Mouse (Mus musculus): ENCODE results near the gene Olfr95.
"Not testable (repeated sequence)": the region's sequence is repeated elsewhere in the genome, so short reads cannot be mapped to it uniquely, and the experiment has no call there.

Olfr95 gene

DNA sequence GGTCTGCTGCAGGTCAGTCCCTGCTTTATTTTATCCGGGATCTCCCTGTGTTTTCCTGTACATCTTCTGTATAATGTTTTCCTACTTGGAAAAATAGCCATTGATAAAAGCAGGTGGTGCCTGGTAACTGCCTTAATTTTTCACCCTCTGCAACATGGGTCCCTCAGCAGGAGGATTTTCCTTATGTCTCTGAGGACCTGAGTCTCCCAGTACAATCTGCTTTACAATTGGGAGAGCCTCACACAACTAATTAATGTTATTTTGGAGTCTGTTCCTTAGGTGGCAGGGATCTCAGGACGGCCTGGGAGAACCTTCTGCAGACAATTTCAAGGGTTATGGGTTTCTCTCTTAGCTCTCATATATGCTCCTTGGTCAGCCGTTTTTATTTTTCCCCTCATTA is at the start of gene Olfr95:
Gene Olfr95 (minus strand): TSS at position 101 of the 400 bp plus-strand sequence.
- no peak for DNase-seq (ENCODE audit: low read depth, low spot score)

DNA sequence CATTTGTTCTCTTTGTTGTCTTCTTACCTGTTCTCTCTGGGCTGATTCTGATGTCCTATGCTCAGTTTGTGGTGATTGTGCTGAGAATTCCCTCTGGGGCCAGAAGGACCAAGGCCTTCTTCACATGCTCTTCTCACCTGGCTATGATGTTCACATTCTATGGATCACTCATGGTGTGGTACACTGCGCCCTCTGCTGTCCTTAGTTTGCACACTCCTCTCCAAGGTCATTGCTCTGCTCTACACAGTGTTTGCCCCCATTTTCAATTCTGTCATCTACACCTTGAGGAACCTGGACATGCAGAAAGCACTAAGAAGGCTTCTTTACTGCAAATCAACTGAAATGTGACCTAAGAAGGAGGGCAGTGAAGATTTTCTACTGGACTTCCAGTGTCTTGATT is 37.6 kb upstream of the Olfr95 start:
- DNase-seq (ENCODE audit: low read depth, low spot score), result no peak

DNA sequence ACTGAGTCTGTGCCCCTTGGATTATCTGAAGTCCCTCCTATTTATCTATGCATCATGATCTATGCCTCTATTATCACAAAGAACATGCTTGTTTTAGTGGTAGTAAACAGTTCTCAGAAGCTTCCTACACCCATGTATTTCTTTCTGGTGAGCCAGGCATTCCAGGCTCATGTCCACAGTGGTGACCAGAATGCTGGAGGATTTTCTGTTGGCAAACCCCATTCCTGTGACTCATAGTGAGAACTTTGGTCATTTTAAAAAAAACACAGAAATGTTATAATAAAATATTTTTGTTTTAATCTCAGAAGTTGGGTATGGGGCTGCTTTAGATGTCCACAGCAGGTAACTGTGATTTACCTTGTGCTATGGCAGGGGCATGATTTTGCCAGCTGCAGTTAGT is 36.5 kb upstream of the Olfr95 start:
- no peak for DNase-seq (ENCODE audit: low read depth, low spot score)

DNA sequence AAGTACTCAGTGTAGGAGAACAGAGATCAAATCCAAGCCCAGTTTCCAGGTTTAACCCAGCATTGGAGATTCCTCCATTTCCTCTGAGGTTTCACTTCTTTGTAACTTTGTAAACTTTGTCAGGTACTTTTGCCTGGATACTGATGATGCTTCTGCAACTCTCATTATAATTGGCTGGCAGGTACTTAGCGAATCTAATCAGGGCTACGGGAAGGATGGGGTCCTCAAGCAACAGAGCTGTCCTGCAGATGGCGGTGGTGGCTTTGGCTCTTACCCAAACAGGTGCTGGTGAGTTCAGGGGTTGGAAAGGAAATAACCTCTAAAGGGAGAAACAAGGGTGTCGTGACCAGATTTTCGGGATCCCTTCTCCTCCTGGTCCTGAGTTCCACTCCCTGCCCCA is 33.8 kb upstream of the Olfr95 start:
- no peak for DNase-seq (ENCODE audit: low read depth, low spot score)

DNA sequence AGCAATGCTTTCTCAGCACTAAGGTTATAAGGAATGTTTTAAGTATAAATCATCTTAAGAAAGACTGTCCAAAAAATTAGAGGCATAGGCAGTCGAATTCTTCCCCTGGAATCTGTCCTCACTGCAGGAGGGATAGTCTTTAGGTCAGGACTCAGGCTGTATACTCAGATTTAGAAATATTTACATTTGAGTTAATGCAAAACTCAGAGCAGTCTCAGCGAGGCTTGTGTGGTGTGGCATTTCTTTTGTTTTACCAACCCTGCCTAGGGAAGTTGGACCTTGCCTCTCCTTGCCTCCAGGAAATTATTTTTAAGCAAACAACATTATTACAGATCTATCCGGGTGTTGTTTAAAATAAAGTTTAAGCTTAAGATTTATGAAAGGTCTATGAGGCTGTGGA is 29.3 kb upstream of the Olfr95 start:
- no peak for DNase-seq (ENCODE audit: low read depth, low spot score)

DNA sequence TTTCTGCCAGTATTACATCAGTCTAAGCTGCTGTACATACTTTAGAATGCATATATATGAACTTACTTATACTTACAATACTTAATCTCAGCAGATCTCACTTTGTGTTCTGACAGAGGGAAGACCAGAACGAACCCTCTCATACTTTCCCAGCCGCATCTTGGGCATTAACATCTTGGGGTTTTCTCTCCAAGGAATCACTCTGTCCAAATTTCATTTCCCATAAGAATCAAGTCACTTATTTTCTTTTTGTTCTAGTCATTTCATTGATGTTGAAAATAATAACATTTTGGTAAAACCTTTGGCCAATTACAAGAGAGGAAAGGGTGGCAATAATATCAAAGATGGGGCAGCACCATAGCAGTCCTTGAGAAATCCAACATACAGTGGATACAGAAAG is 24.3 kb upstream of the Olfr95 start, which contains the start of gene Olfr97:
Gene Olfr97 (minus strand): TSS at position 101 of the 400 bp plus-strand sequence.
- not testable (repeated sequence) for DNase-seq (ENCODE audit: low read depth, low spot score)

DNA sequence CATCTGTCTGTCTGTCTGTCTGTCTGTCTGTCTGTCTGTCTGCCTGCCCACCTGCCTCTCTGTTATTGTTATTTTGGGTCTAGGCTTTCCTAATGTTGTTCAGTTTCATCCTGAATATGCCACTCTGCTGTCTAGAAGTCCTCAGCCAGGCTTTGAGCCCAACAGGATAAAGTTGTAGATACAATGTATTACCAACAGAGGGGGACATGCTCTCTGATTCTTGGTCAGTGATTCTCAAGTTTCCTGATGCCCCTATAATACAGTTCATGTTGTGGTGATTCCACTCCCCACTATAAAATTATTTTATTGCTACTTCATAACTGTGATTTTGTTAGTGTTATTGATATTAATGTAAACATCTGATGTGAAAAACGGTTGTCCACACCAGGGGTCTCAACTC is 9.0 kb upstream of the Olfr95 start:
- no peak for DNase-seq (ENCODE audit: low read depth, low spot score)

DNA sequence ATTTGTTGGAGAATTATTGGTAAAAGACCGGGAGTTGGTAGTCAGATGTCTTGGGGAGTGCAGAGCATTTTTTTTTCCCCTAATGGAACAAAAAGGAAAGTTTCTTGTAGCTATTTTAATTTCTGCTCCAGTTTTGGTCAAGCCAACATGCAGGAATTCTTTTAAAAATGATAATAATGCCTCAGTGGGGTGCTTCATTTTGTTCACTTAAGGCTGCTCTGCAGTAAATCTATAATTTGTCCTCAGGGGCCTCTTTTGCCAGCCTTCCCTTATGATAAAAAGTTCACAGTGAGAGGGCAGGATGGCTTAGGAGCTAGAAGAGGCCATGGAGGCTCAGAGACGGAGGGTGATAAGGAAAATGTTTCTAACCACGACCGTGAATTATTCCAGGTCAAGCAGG is 6.9 kb upstream of the Olfr95 start, which contains the start of gene Olfr96:
Gene Olfr96 (plus strand): TSS at position 301 of the 400 bp plus-strand sequence.
- no peak for DNase-seq (ENCODE audit: low read depth, low spot score)

DNA sequence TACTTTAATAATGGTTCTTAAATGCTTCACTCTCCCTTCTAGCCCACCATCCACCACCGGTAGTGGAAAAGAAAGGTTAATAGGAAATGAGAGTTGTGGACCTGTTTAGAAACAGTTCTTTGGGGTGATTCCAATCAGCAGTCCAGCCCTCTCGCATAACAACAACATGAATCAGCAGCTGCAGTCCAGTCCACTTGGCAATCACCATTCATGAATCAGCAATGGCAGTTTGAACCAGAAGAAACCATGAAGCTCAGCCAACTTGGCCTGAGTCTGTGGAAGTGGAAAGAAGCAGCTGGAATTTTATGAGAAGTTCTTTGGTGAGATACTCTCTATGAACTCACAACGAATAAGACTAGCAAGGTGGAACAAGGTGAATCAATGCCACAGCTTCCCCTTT is 5.6 kb upstream of the Olfr95 start:
- DNase-seq (ENCODE audit: low read depth, low spot score), result no peak

DNA sequence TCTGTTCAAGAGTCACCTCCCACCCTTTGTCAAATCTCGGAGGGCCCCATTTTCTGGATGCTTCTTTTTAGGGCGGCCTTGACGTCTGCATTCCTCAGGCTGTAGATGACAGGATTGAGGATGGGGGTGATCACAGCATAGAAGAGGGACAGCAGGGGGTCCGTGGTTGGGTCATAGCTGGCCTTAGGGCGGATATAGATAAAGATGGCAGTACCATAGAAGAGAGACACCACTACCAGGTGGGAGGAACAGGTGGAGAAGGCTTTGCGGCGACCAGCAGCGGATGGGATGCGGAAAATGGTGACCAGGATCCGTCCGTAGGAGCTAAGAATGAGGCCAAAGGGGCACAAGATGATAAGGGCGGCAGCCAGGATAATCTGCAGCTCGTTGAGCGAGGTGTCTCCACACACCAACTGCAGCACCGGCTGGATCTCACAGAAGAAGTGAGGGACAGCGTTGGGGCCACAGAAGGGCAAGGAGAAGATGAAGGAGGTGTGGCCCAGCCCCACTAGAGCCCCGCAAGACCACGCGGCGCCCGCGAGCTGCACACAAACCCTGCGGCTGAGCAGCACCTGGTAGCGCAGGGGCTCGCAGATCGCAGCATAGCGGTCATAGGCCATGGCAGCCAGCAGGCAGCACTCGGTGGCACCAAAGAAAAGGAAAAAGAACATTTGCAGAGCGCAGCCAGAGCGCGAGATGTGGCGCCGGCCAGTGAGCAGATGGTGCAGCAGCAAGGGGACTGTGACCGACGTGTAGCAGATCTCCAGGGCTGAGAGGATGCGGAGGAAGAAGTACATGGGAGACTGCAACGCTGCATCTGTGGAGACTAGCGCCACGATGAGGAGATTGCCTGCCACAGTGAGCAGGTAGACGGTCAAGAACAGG is 1.8 kb downstream of the Olfr95 start:
- DNase-seq (ENCODE audit: low read depth, low spot score), result no peak

DNA sequence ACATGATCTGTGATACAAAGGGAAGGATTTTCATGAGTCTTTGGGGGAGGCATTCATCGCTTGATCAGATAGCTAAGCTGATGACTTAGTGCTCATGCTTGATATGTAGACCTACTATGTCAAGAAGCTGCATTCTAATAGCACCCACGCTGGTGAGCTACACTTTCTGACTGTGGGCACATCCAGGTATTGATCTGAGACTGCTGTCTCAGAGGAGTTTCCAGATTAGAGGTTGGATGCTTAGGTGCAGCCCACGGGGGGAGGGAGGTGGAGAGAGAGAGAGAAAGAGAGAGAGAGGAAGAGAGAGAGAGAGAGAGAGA is 9.0 kb downstream of the Olfr95 start:
- no peak for DNase-seq (ENCODE audit: low read depth, low spot score)

DNA sequence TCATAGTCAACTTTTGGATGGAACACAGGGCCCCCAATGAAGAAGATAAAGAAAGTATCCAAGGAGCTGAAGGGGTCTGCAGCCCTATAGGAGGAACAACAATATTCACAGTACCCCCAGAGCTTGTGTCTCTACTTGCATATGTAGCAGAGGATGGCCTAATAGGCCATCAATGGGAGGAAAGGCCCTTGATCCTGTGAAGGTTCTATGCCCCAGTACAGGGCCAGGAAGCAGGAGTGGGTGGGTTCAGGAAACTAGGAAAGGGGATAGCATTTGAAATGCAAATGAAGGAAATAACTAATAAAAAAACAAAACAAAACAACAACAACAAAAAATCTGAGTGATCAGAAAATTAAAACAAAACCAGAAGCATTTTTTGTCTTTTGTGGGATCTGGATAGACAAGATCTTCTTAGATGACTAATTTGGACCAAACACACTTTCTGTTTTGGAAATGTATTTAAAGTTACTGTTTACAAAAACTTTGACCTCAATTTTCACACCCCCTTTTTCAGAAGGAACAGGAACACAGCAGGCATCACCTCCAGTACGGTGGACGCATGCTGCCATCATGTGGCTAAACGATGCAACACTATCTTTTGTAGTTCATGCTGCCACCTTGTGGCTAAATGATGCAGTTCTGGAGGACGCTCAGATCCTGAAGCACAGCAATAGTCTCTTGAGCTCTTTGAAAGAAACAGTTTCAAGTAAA is 9.6 kb downstream of the Olfr95 start:
- peak; percentile 44 for DNase-seq (ENCODE audit: low read depth, low spot score)

DNA sequence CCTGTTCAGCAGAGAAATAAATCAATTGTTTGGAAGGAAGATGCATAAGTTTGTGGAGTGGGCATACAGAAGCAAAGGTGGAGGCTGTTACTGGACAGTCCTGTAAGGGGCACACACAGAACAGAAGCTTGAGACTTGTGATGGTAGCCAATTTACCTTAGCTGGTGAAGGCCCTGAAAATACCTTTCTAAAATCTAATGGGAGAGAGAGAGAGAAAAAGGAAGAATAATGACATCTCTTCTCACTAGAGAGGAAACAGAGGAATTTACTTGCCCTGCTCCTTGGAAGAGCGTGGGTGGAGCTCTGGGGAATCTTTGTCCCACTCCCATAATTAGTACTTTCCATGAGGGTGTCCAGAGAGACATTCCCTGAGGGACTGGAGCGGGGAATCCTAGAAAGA is 12.0 kb downstream of the Olfr95 start, which contains the start of gene Olfr94:
Gene Olfr94 (minus strand): TSS at position 101 of the 400 bp plus-strand sequence.
- DNase-seq (ENCODE audit: low read depth, low spot score), result no peak

DNA sequence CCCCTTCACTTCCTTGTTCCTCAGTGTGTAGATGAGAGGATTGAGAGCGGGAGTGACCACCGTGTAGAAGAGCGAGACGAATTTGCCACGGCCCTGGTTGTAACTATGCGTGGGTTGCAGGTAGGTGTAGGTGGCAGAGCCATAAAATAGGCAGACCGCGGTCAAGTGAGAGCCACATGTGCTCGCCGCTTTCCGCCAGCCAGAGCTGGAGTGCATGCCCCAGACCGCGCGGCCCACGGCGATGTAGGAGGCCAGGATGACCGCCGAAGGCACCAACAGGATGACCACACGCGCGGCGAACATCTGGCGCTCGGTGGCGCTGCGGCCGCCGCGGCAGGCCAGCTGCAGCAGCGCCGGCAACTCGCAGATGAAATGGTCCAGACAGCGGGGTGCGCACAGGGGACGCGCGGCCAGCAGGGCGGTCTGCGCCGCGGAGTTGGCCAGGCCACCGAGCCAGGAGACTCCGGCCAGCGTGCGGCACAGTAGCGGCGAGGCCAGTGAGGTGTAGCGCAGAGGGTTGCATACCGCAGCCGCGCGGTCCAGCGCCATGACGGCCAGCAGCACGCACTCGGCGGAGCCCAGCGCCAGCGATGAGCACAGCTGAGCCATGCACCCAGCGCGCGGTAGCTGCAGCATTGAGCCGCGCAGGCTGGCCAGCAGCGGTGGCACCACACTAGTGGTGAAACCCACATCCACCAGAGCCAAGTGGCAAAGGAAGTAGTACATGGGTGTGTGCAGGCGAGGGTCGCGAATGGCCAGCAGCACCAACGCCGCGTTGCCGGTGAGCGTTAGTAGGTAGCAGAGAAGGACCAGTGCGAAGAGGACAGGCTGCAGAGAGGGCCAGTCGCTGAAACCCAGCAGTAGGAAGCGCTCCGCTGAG is 15.8 kb downstream of the Olfr95 start:
- no peak for DNase-seq (ENCODE audit: low read depth, low spot score)

DNA sequence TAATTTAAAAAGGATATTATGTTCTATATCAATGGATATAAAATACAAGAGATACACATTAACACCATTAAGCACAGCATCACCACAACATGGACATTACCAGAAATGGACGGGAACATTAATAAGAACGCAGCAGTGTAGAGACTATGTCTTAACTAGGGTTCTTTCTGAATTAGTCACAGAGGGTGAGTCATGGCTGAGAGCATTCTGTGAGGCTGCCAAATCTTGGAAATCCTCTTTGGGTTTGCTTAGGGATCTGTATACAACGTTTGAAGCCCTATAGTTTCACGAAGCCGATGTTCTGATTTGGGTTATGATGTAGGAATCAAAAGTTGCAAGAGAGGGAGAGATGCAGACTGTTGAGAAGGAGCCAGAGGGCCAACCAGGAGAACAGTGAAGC is 18.1 kb downstream of the Olfr95 start:
- no peak for DNase-seq (ENCODE audit: low read depth, low spot score)

DNA sequence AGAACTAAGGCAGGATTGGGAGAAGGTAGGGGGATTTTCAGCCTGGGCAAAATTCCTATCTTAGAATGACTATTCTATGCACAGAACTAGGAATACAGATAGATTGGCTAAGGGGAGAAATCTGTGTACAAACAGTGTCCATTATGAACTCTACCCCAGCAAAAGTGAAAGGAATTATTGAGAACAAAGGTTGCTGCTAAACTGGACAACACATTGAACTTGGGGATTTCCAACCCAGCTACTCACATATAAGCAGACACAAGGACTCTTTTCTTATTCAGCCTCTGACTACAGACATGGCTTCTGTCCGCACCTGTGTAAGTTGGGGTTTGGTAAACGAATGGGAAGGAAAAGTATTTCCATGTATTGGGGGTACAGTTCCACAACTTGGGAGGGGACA is 19.3 kb downstream of the Olfr95 start, which contains the start of gene Ubd:
Gene Ubd (plus strand): TSS at position 237 of the 400 bp plus-strand sequence.
- no peak for DNase-seq (ENCODE audit: low read depth, low spot score)

DNA sequence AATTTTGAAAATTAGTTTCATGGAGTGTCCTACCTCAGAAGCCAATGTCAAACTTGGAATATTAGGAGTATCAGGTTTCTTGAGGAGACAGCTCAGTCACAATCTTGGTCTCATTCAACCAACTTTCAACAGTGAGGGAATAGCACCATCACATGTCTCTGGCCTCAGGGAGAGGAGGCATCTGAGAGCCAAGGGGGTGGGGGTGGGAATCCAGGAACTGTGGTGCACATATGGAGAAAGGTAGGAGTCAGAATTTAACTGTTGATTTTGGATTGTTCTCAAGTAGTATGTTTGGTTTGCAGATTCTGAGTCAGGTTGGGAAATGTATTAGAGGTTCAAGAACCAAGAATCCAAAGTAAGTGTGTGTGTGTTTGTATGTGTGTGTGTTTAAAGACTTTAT is 19.9 kb downstream of the Olfr95 start:
- DNase-seq (ENCODE audit: low read depth, low spot score), result no peak

DNA sequence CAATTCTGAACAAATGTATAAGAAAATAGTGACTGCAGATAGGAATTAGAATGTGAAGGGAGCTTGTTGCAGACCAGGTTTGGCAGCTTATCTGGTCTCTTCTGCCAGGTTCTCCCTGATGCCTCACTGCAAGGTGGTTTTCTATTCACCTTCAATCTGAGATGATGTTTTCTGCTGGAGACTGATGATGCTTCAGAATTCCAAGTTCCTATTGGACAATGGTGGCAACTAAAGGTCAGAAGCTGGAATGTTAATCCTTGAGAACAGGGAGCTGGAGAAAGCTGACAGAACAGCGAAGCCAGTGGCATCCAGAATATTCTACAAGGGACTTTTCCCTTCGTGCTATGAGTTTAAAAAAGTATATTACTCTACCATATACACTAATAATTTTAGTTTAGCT is 22.2 kb downstream of the Olfr95 start:
- peak; percentile 18 for DNase-seq (ENCODE audit: low read depth, low spot score)

DNA sequence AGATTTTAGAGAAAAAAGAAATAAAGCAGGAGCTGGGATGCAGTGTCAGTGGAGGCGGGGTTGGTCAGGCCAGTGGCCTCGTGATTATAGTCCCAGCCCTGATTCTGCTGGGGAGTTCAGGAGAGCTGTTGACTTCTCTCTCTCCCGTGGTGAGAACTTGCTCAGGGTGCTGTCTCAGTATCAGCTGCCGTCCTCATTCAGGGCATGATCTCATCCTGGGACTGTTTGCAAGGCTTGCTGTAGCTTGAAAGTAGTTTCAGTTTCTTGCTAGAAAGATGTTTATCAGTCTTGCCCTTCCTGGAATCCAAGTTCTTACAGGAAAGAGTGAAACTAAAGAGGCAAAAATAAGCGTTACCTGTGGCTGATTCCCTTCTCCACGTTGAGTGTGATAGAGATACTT is 27.4 kb downstream of the Olfr95 start:
- DNase-seq (ENCODE audit: low read depth, low spot score), result no peak

DNA sequence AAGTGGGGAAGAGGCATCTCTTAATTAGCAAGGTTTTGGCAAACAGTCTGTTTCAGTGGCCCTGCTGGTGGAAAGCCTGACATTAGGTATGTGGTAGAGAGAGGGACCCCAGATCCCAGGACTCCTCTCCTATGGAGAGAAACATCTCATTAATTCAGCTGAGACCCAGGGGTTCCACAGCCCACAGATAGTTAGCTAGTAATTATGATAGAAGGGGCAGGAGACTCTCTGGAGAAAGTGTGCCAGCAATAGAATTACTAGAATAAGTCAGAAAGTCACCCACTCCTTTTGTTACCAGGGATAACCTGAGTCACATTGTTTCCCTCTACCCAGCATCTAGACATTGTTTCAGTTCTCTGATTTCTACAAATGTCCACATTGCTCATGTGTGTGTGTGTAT is 51.5 kb downstream of the Olfr95 start, which contains the start of gene Olfr93:
Gene Olfr93 (minus strand): TSS at position 101 of the 400 bp plus-strand sequence.
- DNase-seq (ENCODE audit: low read depth, low spot score), result no peak

Measured in retina, adult 2 months (tissue).